Mouse (Mus musculus) layer of hippocampus, adult 2 months (tissue): Measurements from ENCODE around the gene Tubgcp3. TPM values are rescaled to one million over a fixed set of nuclear protein-coding genes. Genes with fewer than 3 reads are reported as not detected.

ENCODE experiments used
- DNase-seq, 2 experiments: peaks; one replicate each; pipeline ENCODE4 v3.0.0; 2022; ENCODE audit warnings: low spot score in 2 of 2
- H3K27ac ChIP-seq: fragments of 200-600 bp; 2 replicates; pipeline ENCODE4 v1.8.1; 2022
- H3K4me3 ChIP-seq: fragments of 200-600 bp; 2 replicates; pipeline ENCODE4 v1.8.1; 2022; ENCODE audit warnings: mild to moderate bottlenecking
- CTCF ChIP-seq: fragments of 200-600 bp; conservative IDR thresholded peaks from 2 replicates; pipeline ENCODE4 v1.8.1; 2022; ENCODE audit warnings: antibody characterized with exemption, mild to moderate bottlenecking, moderate library complexity
- total RNA-seq, 2 experiments: library from RNA; stranded (reverse); gene quantifications; 2 replicates each; pipeline ENCODE4 v1.2.3; 2021

Gene Tubgcp3
- total RNA-seq, 2 experiments from 2014 or later: 35.7 to 37.4 TPM

GRCm38 (mm10) chr8:12663105-12663456 is 9.0 kb downstream of the Tubgcp3 start:
- H3K27ac ChIP-seq: no peak overlapping the region
- TF ChIP-seq CTCF: no peak
- no peak overlapping the region for H3K4me3 ChIP-seq
- peak in 1 of 2 experiments; percentile 11 for DNase-seq

GRCm38 (mm10) chr8:12662375-12663104 is 9.5 kb downstream of the Tubgcp3 start:
- Histone ChIP-seq H3K27ac (no peak overlapping the region), H3K4me3 (no peak overlapping the region)
- TF ChIP-seq CTCF: no peak
- no peak for DNase-seq

GRCm38 (mm10) chr8:12657411-12657810 is 14.6 kb downstream of the Tubgcp3 start:
- no peak overlapping the region for H3K27ac ChIP-seq
- DNase-seq: no peak
- TF ChIP-seq CTCF: no peak
- no peak overlapping the region for H3K4me3 ChIP-seq

GRCm38 (mm10) chr8:12651246-12651645 is 20.8 kb downstream of the Tubgcp3 start:
- Histone ChIP-seq H3K27ac (no peak overlapping the region), H3K4me3 (no peak overlapping the region)
- DNase-seq: no peak
- peak; percentile 48 for TF ChIP-seq CTCF

GRCm38 (mm10) chr8:12650495-12650894 is 21.6 kb downstream of the Tubgcp3 start:
- H3K4me3 ChIP-seq: no peak overlapping the region
- DNase-seq: no peak
- no peak overlapping the region for H3K27ac ChIP-seq
- TF ChIP-seq CTCF: no peak

GRCm38 (mm10) chr8:12648951-12649350 is 23.1 kb downstream of the Tubgcp3 start:
- no peak overlapping the region for H3K4me3 ChIP-seq
- no peak for DNase-seq
- no peak overlapping the region for H3K27ac ChIP-seq
- TF ChIP-seq CTCF: no peak

- no peak for DNase-seq
- Histone ChIP-seq H3K27ac (no peak overlapping the region), H3K4me3 (no peak overlapping the region)
- TF ChIP-seq CTCF: no peak
These were observed 25.5 kb downstream of the Tubgcp3 start for GRCm38 (mm10) chr8:12646536-12646935.

- DNase-seq: no peak
- no peak for TF ChIP-seq CTCF
These were observed 27.2 kb downstream of the Tubgcp3 start for GRCm38 (mm10) chr8:12644894-12645293.

GRCm38 (mm10) chr8:12644341-12644740 is 27.7 kb downstream of the Tubgcp3 start:
- Histone ChIP-seq H3K4me3 (no peak overlapping the region), H3K27ac (no peak overlapping the region)
- no peak for DNase-seq
- no peak for TF ChIP-seq CTCF

More at GRCm38 (mm10) chr8:12644894-12645293, 27.2 kb downstream of the Tubgcp3 start:
- Histone ChIP-seq H3K4me3 (no peak overlapping the region), H3K27ac (no peak overlapping the region)

GRCm38 (mm10) chr8:12641527-12641926 is 30.5 kb downstream of the Tubgcp3 start:
- DNase-seq: no peak
- no peak for TF ChIP-seq CTCF
- Histone ChIP-seq H3K4me3 (no peak overlapping the region), H3K27ac (no peak overlapping the region)

GRCm38 (mm10) chr8:12638446-12638845 is 33.6 kb downstream of the Tubgcp3 start:
- no peak for TF ChIP-seq CTCF
- Histone ChIP-seq H3K27ac (no peak overlapping the region), H3K4me3 (no peak overlapping the region)
- DNase-seq: no peak

- TF ChIP-seq CTCF: no peak
- peak; percentile 35 to 44 for DNase-seq
- Histone ChIP-seq H3K4me3 (no peak overlapping the region), H3K27ac (0 out of 2 replicates have a peak overlapping the region, but pooled peaks have one; percentile 2)
These were observed 36.7 kb downstream of the Tubgcp3 start for GRCm38 (mm10) chr8:12635366-12635765.

GRCm38 (mm10) chr8:12629079-12629478 is 43.0 kb downstream of the Tubgcp3 start:
- TF ChIP-seq CTCF: peak; percentile 94
- Histone ChIP-seq H3K27ac (no peak overlapping the region), H3K4me3 (no peak overlapping the region)
- peak; percentile 39 to 59 for DNase-seq

- no peak for TF ChIP-seq CTCF
- H3K27ac ChIP-seq: peak overlapping the region; percentile 32; the same call in 1 of the 2 replicates
- no peak overlapping the region for H3K4me3 ChIP-seq
- DNase-seq: no peak
These were observed 46.2 kb downstream of the Tubgcp3 start for GRCm38 (mm10) chr8:12625890-12626289.
